Mouse (Mus musculus) layer of hippocampus, adult 6 months (tissue): ENCODE results near the gene Pik3r6. TPM values are rescaled to one million over a fixed set of nuclear protein-coding genes. Genes with fewer than 3 reads are reported as not detected.

Experiments used
- long read RNA-seq, 2 experiments: library from polyadenylated mRNA; unstranded; transcript quantifications; one replicate each; pipeline ENCODE4 v2.0.0; 2019 to 2020
- polyA plus RNA-seq: library from polyadenylated mRNA; unstranded; fragments of <200 nt; fragmentation: Nextera tagmentation; gene quantifications from 2 replicates; pipeline ENCODE4 v1.2.3, GENCODE M21; 2021

The Pik3r6 gene
- polyA plus RNA-seq = 1.0 and 1.2 TPM in 2 replicates
- long read RNA-seq, experiment 1, partial matches to known transcripts = 2 of 3 reads
- long read RNA-seq, experiment 1, other reads (novel, unspliced or antisense) = 1 of 3 reads
- long read RNA-seq, experiment 2, partial matches to known transcripts = 5 of 7 reads
- long read RNA-seq, experiment 2, other reads (novel, unspliced or antisense) = 0 of 7 reads

DNA sequence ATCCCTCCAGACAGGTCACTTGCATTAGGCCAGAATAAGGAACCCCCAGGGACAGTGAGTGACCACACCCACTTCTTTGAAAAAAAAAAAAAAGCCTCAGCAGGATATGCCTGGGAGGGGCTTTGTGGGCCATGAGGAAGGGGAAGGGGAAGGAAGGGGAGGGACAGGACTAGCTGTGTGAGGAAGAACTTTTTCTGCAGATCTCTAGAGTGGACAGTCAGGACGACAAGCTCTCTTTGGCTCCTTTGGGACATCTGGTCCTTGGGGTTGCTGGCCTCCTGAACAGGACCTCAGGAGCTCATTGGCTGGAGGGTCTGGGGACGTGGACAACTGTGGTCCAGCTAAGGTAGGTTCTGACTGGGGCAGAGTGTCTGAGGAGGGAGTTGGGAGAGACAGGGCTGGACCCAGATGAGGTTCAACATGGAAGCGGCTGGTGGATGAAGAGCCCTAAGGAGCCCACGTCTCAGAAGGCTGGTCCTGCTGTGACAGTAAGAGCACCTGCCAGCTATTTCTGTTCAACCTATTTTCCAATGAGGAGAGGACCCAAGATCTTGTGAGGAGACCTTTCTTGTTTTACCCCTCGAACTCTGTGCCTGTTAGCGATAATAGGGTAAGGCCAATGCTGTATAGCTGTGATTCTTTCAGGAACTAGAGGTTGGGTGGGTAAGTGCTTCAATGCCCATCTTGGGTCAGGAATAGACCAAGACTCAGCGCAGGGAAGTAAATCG lies at the start of gene Pik3r6:
TSS of gene Pik3r6 (plus strand) at position 118 of the 728 bp plus-strand sequence.

DNA sequence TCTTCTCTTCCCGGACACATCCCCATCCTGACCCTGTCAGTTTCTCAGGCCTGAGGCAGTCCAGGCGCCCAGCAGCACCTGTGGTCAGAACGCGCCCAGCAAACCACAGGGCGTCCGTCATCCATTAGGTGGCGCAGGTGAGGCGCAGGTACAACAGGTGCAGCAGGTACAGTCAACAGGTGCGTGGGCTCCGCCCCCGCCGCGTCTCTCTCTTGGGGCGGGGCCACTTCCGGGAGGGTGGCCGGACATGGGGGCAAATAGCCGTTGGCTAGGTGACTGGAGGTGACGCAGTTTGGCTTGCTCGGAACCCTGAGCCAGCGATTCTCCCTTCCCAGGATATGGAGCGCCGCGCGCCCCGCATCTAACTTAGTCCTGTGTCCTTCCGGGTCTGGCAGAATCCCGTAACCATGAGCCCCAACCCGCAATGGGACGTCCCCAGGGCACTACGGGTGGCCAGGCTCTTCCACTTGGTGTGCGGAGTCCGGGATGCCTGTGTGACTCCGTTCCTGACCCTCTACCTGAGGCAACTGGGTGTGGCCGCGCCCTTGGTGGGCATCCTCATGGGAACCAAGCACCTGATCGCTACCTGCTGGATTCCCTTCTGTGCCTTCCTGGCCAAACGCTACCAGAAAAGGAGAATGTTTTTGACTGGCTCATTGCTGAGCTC lies 53.2 kb downstream of the Pik3r6 start, which contains the start of gene Mfsd6l:
TSS of gene Mfsd6l (plus strand) at position 269 of the 667 bp plus-strand sequence.

DNA sequence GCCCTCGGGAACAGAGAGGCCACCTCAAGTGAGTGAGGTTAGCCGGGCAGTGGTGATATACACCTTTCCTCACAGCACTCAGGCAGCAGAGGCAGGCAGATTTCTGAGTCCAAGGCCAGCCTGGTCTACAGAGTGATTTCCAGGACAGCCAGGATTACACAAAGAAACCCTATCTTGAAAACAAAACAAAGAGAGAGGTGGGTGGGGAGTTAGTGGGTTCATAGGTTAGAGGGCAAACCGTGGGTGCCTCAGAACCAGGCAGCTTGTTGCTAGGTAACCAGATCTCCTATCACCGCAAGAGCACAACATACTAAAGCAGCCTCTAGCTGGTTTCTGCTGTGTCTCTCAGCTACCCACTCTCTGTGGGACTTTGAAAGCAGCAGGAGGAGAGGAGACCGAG lies 83.9 kb downstream of the Pik3r6 start, which contains the start of gene Ccdc42:
TSS of gene Ccdc42 (plus strand) at position 301 of the 400 bp plus-strand sequence.

Other genes starting within 250 kb of the Pik3r6 start
- gene Ntn1, start 102.2 kb upstream of the Pik3r6 start, polyA plus RNA-seq = 0.25 and 0.49 TPM in 2 replicates
- 0.83 and 1.2 TPM in 2 replicates for gene Pik3r5, start 70.9 kb upstream of the Pik3r6 start, polyA plus RNA-seq
- 0.06 and 0.24 TPM in 2 replicates for gene Mfsd6l, start 53.2 kb downstream of the Pik3r6 start, polyA plus RNA-seq
- gene Ccdc42, start 84.0 kb downstream of the Pik3r6 start, polyA plus RNA-seq = 0.35 and 0.53 TPM in 2 replicates
- 27.4 and 31.9 TPM in 2 replicates for gene Myh10, start 188.5 kb downstream of the Pik3r6 start, polyA plus RNA-seq